Mouse (Mus musculus): Measurements from ENCODE around the gene 1700125H20Rik. TPM values are rescaled to one million over a fixed set of nuclear protein-coding genes. Genes with fewer than 3 reads are reported as not detected.

The 1700125H20Rik gene
- polyA plus RNA-seq, 1 experiment from 2014 or later, result 0.24 TPM

DNA sequence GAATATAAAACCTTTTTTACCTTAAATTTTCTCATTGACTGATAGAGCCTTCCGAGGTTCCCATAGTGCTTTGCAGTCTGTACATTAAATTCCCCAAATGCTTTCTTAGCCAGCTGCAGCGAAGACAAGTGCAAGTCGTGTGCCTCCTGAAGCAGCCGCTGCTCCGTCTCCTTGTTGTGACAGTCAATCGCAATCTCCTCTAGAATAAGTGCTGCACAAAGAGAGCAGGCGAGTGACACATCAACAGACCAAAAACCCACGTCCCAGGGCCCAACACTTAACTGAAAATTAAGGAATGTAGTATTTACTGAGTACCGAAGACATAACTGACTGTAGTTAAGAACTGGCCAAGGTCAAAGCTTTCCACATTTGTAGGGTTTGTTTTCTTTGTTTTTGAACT, 25.8 kb downstream of the 1700125H20Rik start:
- H3K36me3 ChIP-seq, result peaks cover 99% of the 10 kb centered on the region
- H3K27ac ChIP-seq, result no peak overlapping the region
- no peaks in the 10 kb centered on the region for H3K9me3 ChIP-seq
- WGBS, result 95% methylated on average over 9 of the region's 9 CpGs
- DNase-seq (ENCODE audit: low spot score), result no peak
- H3K4me1 ChIP-seq (replicated peaks), result no peaks in the 10 kb centered on the region
- H3K27me3 ChIP-seq (ENCODE audit: insufficient read depth, poor library complexity, severe bottlenecking), result no peaks in the 10 kb centered on the region
- H3K4me3 ChIP-seq, result no peak overlapping the region

DNA sequence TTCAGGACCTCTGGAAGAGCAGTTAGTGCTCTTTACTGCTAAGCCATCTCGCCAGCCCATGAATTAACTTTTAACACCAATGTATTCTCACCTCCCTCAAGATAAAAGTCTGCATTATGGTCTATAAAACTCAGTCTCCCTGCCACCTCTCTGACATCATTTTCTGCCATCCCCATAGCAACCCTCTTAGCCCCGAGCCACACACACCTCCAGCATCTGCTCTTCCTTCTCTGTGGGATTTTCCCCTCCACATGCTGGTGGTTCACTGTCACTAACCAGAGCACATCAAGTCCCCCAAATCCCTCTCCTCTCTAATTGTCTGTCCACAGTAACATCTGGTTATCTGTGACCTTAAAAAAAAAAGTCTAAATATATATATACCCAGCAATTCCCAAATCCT, 28.7 kb downstream of the 1700125H20Rik start:
- Histone ChIP-seq H3K4me3 (no peak overlapping the region), H3K36me3 (peaks cover 100% of the 10 kb centered on the region), H3K9me3 (no peaks in the 10 kb centered on the region), H3K4me1 (replicated peaks) (no peaks in the 10 kb centered on the region), H3K27me3 (ENCODE audit: insufficient read depth, poor library complexity, severe bottlenecking) (no peaks in the 10 kb centered on the region), H3K27ac (no peak overlapping the region)
- 88% methylated on average over 2 of the region's 2 CpGs for WGBS
- no peak for DNase-seq (ENCODE audit: low spot score)

DNA sequence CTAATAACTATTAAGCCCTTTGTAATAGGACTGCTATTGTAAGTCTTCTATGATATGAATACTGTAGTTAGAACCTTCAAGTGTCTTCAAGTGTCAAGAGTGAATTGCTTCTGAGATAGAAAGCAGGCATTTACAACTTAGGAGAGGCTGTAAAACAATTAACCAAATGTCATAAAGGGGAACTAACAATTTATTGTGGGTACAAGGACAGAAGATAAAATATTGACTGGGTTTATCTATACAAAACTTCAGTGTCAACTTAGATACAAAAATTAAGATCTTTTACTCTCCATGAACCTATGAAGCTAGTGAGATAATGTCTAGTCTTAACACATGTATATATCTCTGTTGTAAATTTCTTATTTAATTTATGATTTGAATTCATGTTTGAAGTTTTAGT, 36.0 kb downstream of the 1700125H20Rik start:
- no peaks in the 10 kb centered on the region for H3K27me3 ChIP-seq (ENCODE audit: insufficient read depth, poor library complexity, severe bottlenecking)
- no peak overlapping the region for H3K27ac ChIP-seq
- no peak for DNase-seq (ENCODE audit: low spot score)
- no peak overlapping the region for H3K4me3 ChIP-seq
- no peaks in the 10 kb centered on the region for H3K9me3 ChIP-seq
- peaks cover 94% of the 10 kb centered on the region for H3K36me3 ChIP-seq
- no peaks in the 10 kb centered on the region for H3K4me1 ChIP-seq (replicated peaks)

DNA sequence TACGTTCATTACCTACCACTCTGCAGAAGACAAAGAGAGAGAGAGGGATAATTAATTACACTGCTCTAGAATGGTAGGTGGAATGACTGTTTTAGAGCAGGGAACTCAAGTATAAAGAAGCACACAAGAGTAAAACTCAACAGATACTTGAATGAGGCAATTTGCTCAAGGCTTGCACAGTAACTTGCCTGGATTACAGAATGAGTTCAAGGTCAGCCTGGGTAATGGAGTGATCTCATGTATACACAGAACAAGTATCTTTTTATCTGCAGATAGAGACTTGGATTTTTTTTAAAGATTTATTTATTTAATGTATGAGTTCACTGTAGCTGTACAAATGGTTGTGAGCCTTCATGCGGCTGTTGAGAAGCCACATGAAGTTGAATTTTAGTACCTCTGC, 40.9 kb downstream of the 1700125H20Rik start:
- no peak overlapping the region for H3K4me3 ChIP-seq
- DNase-seq (ENCODE audit: low spot score), result no peak
- H3K4me1 ChIP-seq (replicated peaks), result no peaks in the 10 kb centered on the region
- 98% methylated on average over 2 of the region's 2 CpGs for WGBS
- H3K36me3 ChIP-seq, result peaks cover 100% of the 10 kb centered on the region
- H3K27ac ChIP-seq, result no peak overlapping the region
- no peaks in the 10 kb centered on the region for H3K27me3 ChIP-seq (ENCODE audit: insufficient read depth, poor library complexity, severe bottlenecking)
- no peaks in the 10 kb centered on the region for H3K9me3 ChIP-seq

DNA sequence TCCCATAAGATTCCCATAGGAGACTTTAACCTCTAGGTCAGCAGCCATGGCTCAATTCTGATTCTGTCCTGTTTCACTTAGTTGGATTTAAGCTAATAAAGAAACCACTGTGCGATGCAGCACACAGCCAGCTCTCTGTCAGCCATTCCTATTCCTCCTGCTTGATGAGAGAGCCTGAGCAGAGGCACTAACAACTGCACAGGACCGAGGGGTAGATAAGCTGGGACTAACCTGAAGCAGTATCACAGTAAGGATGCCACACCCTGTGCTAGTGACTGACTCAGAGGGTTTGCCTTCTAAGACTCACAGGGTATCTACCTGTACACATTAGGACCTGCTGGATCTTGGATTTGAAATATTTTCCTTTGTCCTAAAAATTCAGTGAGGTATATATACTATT, 43.0 kb downstream of the 1700125H20Rik start:
- Histone ChIP-seq H3K4me1 (replicated peaks) (no peaks in the 10 kb centered on the region), H3K36me3 (peaks cover 86% of the 10 kb centered on the region), H3K4me3 (no peak overlapping the region), H3K27me3 (ENCODE audit: insufficient read depth, poor library complexity, severe bottlenecking) (no peaks in the 10 kb centered on the region), H3K9me3 (no peaks in the 10 kb centered on the region), H3K27ac (no peak overlapping the region)
- DNase-seq (ENCODE audit: low spot score), result no peak
- WGBS, result 95% methylated on average over 2 of the region's 2 CpGs

DNA sequence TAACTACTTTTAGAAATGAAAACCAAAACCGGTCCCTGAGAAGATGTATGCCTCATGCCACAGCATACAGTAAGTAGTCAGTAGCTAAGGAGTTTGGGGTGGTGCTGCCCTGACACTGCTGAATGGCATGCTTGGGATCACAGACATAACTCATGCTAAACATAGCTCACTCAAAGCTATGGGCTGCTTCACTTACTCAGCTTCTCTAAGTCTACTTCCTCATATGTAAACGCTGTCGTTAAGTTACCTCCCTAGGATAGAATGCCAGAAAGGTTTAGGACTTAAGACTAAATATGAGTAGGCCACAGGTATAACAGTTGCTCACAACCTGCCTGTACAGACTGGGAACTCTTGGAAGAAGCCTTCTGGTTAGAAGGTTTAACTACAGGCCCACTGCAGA, 44.5 kb downstream of the 1700125H20Rik start:
- whole genome bisulfite sequencing, result 94% methylated on average over 3 of the region's 3 CpGs
- Histone ChIP-seq H3K27ac (no peak overlapping the region), H3K27me3 (ENCODE audit: insufficient read depth, poor library complexity, severe bottlenecking) (no peaks in the 10 kb centered on the region), H3K36me3 (peaks cover 71% of the 10 kb centered on the region), H3K4me1 (replicated peaks) (no peaks in the 10 kb centered on the region), H3K4me3 (no peak overlapping the region), H3K9me3 (no peaks in the 10 kb centered on the region)
- DNase-seq (ENCODE audit: low spot score), result no peak

DNA sequence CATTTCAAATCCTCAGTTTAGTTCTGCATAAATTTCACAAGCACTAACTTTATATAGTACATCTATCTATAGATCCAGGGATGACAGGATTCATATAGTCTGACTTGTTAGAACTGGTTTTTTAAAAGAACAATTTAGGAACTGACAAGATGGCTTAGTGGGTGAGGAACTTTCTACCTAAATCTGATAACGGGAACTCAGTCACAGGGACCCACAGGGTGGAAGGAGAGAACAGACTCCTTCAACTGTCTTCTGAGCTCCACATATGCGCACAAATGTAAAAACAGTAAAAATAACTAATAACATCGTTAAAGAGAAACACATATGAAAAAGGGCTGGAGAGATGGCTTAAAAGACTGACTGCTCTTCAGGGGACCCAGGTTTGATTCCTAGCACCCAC, 48.8 kb downstream of the 1700125H20Rik start:
- no peak overlapping the region for H3K27ac ChIP-seq
- H3K4me3 ChIP-seq, result no peak overlapping the region
- no peaks in the 10 kb centered on the region for H3K27me3 ChIP-seq (ENCODE audit: insufficient read depth, poor library complexity, severe bottlenecking)
- DNase-seq (ENCODE audit: low spot score), result no peak
- WGBS, result 93% methylated on average over 3 of the region's 3 CpGs
- no peaks in the 10 kb centered on the region for H3K9me3 ChIP-seq
- no peaks in the 10 kb centered on the region for H3K4me1 ChIP-seq (replicated peaks)
- peaks cover 53% of the 10 kb centered on the region for H3K36me3 ChIP-seq

DNA sequence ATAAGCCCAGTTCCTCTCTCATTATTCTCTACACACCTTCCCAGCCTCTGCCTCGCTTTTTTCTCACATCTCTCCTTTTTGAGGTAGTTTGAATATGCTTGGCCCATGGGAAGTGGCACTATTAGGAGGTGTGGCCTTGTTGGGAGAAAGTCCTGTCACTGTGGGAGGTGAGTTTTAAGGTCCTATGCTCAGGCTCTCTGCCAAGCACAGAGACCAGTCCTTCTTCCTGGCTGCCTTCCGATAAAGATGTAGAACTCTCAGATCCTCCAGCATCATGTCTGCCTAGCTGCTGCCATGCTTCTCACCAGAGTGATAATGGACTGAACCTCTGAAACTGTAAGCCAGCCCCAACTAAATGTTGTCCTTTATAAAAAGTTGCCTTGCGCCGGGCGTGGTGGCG, 52.4 kb downstream of the 1700125H20Rik start:
- Histone ChIP-seq H3K9me3 (0 out of 2 replicates have a peak, but pooled peaks cover 5% of the 10 kb centered on the region), H3K27ac (no peak overlapping the region), H3K27me3 (ENCODE audit: insufficient read depth, poor library complexity, severe bottlenecking) (no peaks in the 10 kb centered on the region), H3K36me3 (peaks cover 54% of the 10 kb centered on the region), H3K4me3 (no peak overlapping the region), H3K4me1 (replicated peaks) (no peaks in the 10 kb centered on the region)
- DNase-seq (ENCODE audit: low spot score), result no peak
- 95% methylated on average over 6 of the region's 6 CpGs for WGBS

DNA sequence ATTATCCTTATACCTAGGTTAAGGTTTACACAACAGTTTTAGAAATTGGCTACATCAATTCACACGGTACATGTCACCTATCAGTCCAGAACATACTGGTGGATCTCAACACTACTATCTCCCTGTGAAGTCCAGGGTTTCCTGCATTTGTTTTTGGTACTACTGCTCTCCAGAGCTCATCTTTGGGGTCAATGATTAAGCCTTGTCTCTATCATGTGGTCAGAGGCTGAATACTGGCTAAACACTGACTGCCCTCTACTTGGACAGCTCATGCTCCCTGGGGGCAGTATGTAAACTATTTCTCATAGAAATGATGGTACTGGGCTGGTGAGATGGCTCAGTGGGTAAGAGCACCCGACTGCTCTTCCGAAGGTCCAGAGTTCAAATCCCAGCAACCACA, 53.0 kb downstream of the 1700125H20Rik start:
- Histone ChIP-seq H3K4me1 (replicated peaks) (no peaks in the 10 kb centered on the region), H3K27me3 (ENCODE audit: insufficient read depth, poor library complexity, severe bottlenecking) (no peaks in the 10 kb centered on the region), H3K36me3 (peaks cover 56% of the 10 kb centered on the region), H3K4me3 (no peak overlapping the region), H3K9me3 (0 out of 2 replicates have a peak, but pooled peaks cover 5% of the 10 kb centered on the region), H3K27ac (no peak overlapping the region)
- WGBS, result 96% methylated on average over 3 of the region's 3 CpGs
- DNase-seq (ENCODE audit: low spot score), result no peak

Other genes with a start within 250 kb of the 1700125H20Rik start
- 6.0 and 10.0 TPM in 2 replicates for gene Car4, start 212.6 kb upstream of the 1700125H20Rik start, polyA plus RNA-seq (2016; fragmentation: Nextera tagmentation; extraction: Ambion mirVana)
- 4.3 and 4.6 TPM in 2 replicates for gene Usp32, start 30.2 kb upstream of the 1700125H20Rik start, polyA plus RNA-seq (2016; fragmentation: Nextera tagmentation; extraction: Ambion mirVana)
- 38.7 and 45.0 TPM in 2 replicates for gene Appbp2, start 64.7 kb downstream of the 1700125H20Rik start, polyA plus RNA-seq (2016; fragmentation: Nextera tagmentation; extraction: Ambion mirVana)
- 22.6 and 25.0 TPM in 2 replicates for gene Ppm1d, start 140.8 kb downstream of the 1700125H20Rik start, polyA plus RNA-seq (2016; fragmentation: Nextera tagmentation; extraction: Ambion mirVana)
- 23.3 and 37.3 TPM in 2 replicates for gene Bcas3, start 182.8 kb downstream of the 1700125H20Rik start, polyA plus RNA-seq (2016; fragmentation: Nextera tagmentation; extraction: Ambion mirVana)